Mouse (Mus musculus) cerebellum, adult 2 months (tissue): ENCODE data around the gene Ndufs7. TPM values are rescaled to one million over a fixed set of nuclear protein-coding genes. Genes with fewer than 3 reads are reported as not detected.

Experiments
- DNase-seq, 2 experiments: peaks; one replicate each; pipeline ENCODE4 v3.0.0; 2021
- H3K27ac ChIP-seq: fragments of 200-500 bp; 2 replicates; pipeline ENCODE4 v1.5.1; 2012; ENCODE audit warnings: low read length, control low read depth, inconsistent platforms; ENCODE audit not compliant: insufficient read depth
- H3K27me3 ChIP-seq: fragments of 200-500 bp; 2 replicates; pipeline ENCODE4 v1.6.1; 2012; ENCODE audit warnings: inconsistent platforms, mild to moderate bottlenecking, low read length, moderate library complexity; ENCODE audit not compliant: control insufficient read depth, insufficient read depth
- H3K4me1 ChIP-seq: fragments of 200-500 bp; 2 replicates; pipeline ENCODE4 v1.6.1; 2011; ENCODE audit warnings: low read length; ENCODE audit not compliant: control insufficient read depth, insufficient read depth
- H3K4me3 ChIP-seq: fragments of 200-500 bp; replicated peaks from 2 replicates; pipeline ENCODE3; 2011; ENCODE audit warnings: mild to moderate bottlenecking, low read depth, low read length, control low read depth; ENCODE audit not compliant: insufficient read depth
- CTCF ChIP-seq: fragments of 200-500 bp; IDR thresholded peaks from 2 replicates; pipeline ENCODE4 v1.5.1; 2011; ENCODE audit warnings: low read depth, mild to moderate bottlenecking, control low read depth, low read length, moderate library complexity, borderline replicate concordance; ENCODE audit not compliant: insufficient read depth
- POLR2A ChIP-seq: fragments of 200-500 bp; IDR thresholded peaks from 2 replicates; pipeline ENCODE4 v1.6.1; 2011; ENCODE audit warnings: low read length, control low read depth, borderline replicate concordance; ENCODE audit not compliant: insufficient read depth
- WGBS: fragments of 180-500 bp; shearing (Covaris S2); methylation state at CpG from one replicate; pipeline ENCODE4 v1.1.7; 2018; 5-methylcytosine and 5-hydroxymethylcytosine counted together
- polyA plus RNA-seq: library from polyadenylated mRNA; depleted of rRNA; stranded (reverse); fragments of >200 nt; gene quantifications from 2 replicates; pipeline ENCODE4 v1.2.3, GENCODE M21; 2012; rRNA removed

Gene Ndufs7
- polyA plus RNA-seq, 1 experiment: 668 TPM

GRCm38 (mm10) chr10:80300672-80301181 lies 51.8 kb downstream of the Ndufs7 start:
- Histone ChIP-seq H3K27me3 (no peaks in the 10 kb centered on the region), H3K27ac (peak overlapping the region; percentile 24), H3K4me3 (peak overlapping the region; percentile 97), H3K4me1 (peaks cover 41% of the 10 kb centered on the region)
- 0 out of 2 replicates have a peak, but pooled peaks have one; percentile 6 for TF ChIP-seq POLR2A
- TF ChIP-seq CTCF: no peak
- DNase-seq: no peak
- WGBS: 6% methylated on average over 11 of the region's 11 CpGs

- no peaks in the 10 kb centered on the region for H3K27me3 ChIP-seq
- peak overlapping the region; percentile 97 for H3K4me3 ChIP-seq
- TF ChIP-seq CTCF: no peak
- H3K27ac ChIP-seq: peak overlapping the region; percentile 60
- peaks cover 41% of the 10 kb centered on the region for H3K4me1 ChIP-seq
- no peak for DNase-seq
- 19% methylated on average over 10 of the region's 10 CpGs for WGBS
Measured at GRCm38 (mm10) chr10:80301256-80302081, 52.5 kb downstream of the Ndufs7 start.

GRCm38 (mm10) chr10:80302082-80302355 lies 53.1 kb downstream of the Ndufs7 start:
- Histone ChIP-seq H3K27ac (peak overlapping the region; percentile 60), H3K4me1 (peaks cover 36% of the 10 kb centered on the region), H3K4me3 (peak overlapping the region; percentile 18), H3K27me3 (no peaks in the 10 kb centered on the region)
- TF ChIP-seq POLR2A (no peak), CTCF (no peak)
- peak; percentile 49 to 62 for DNase-seq
- WGBS: 5% methylated on average over 5 of the region's 5 CpGs

GRCm38 (mm10) chr10:80302471-80302881 lies 53.6 kb downstream of the Ndufs7 start:
- TF ChIP-seq CTCF (no peak), POLR2A (no peak)
- H3K4me3 ChIP-seq: no peak overlapping the region
- H3K27me3 ChIP-seq: no peaks in the 10 kb centered on the region
- 14% methylated on average over 9 of the region's 9 CpGs for WGBS
- H3K27ac ChIP-seq: 0 out of 2 replicates have a peak overlapping the region, but pooled peaks have one; percentile 60
- peaks cover 32% of the 10 kb centered on the region for H3K4me1 ChIP-seq
- DNase-seq: peak; percentile 59 to 74

GRCm38 (mm10) chr10:80304458-80304857 lies 55.5 kb downstream of the Ndufs7 start:
- TF ChIP-seq CTCF (no peak), POLR2A (no peak)
- H3K27me3 ChIP-seq: no peaks in the 10 kb centered on the region
- H3K4me3 ChIP-seq: no peak overlapping the region
- WGBS: 72% methylated on average over 12 of the region's 12 CpGs
- no peak for DNase-seq
- H3K27ac ChIP-seq: no peak overlapping the region
- peaks cover 22% of the 10 kb centered on the region for H3K4me1 ChIP-seq

GRCm38 (mm10) chr10:80304862-80305261 lies 55.9 kb downstream of the Ndufs7 start:
- no peaks in the 10 kb centered on the region for H3K27me3 ChIP-seq
- no peak for DNase-seq
- 52% methylated on average over 25 of the region's 25 CpGs for WGBS
- no peak overlapping the region for H3K4me3 ChIP-seq
- H3K27ac ChIP-seq: no peak overlapping the region
- H3K4me1 ChIP-seq: peaks cover 22% of the 10 kb centered on the region
- TF ChIP-seq POLR2A (no peak), CTCF (no peak)

Other genes starting within 250 kb of the Ndufs7 start
- gene Arhgap45, start 232.5 kb upstream of the Ndufs7 start, polyA plus RNA-seq: 2.2 and 2.7 TPM in 2 replicates
- gene Polr2e, start 209.3 kb upstream of the Ndufs7 start, polyA plus RNA-seq: 224 and 231 TPM in 2 replicates
- gene Gpx4, start 202.0 kb upstream of the Ndufs7 start, polyA plus RNA-seq: 888 and 964 TPM in 2 replicates
- gene Sbno2, start 143.6 kb upstream of the Ndufs7 start, polyA plus RNA-seq: 25.4 and 28.9 TPM in 2 replicates
- gene Stk11, start 133.3 kb upstream of the Ndufs7 start, polyA plus RNA-seq: 110 and 112 TPM in 2 replicates
- gene Atp5d, start 110.5 kb upstream of the Ndufs7 start, polyA plus RNA-seq: 736 and 758 TPM in 2 replicates
- gene Cbarp, start 108.3 kb upstream of the Ndufs7 start, polyA plus RNA-seq: 147 and 151 TPM in 2 replicates
- gene Midn, start 100.8 kb upstream of the Ndufs7 start, polyA plus RNA-seq: 26.1 and 26.5 TPM in 2 replicates
- gene Cirbp, start 83.1 kb upstream of the Ndufs7 start, polyA plus RNA-seq: 240 and 261 TPM in 2 replicates
- gene 1600002K03Rik, start 76.2 kb upstream of the Ndufs7 start, polyA plus RNA-seq: 16.4 and 18.0 TPM in 2 replicates
- gene Efna2, start 69.6 kb upstream of the Ndufs7 start, polyA plus RNA-seq: 10.2 and 10.7 TPM in 2 replicates
- 41.1 and 42.5 TPM in 2 replicates for gene Mum1, start 22.7 kb upstream of the Ndufs7 start, polyA plus RNA-seq
- gene Gamt, start 11.9 kb downstream of the Ndufs7 start, polyA plus RNA-seq: 52.9 and 54.5 TPM in 2 replicates
- gene Dazap1, start 12.4 kb downstream of the Ndufs7 start, polyA plus RNA-seq: 90.2 and 92.7 TPM in 2 replicates
- gene Rps15, start 43.3 kb downstream of the Ndufs7 start, polyA plus RNA-seq: 1,303 and 1,454 TPM in 2 replicates
- 67.1 and 69.1 TPM in 2 replicates for gene Apc2, start 46.9 kb downstream of the Ndufs7 start, polyA plus RNA-seq
- gene 2310011J03Rik, start 71.4 kb downstream of the Ndufs7 start, polyA plus RNA-seq: 49.7 and 51.1 TPM in 2 replicates
- gene Pcsk4, start 80.4 kb downstream of the Ndufs7 start, polyA plus RNA-seq: 13.7 and 14.1 TPM in 2 replicates
- gene Reep6, start 80.8 kb downstream of the Ndufs7 start, polyA plus RNA-seq: 9.0 and 10.3 TPM in 2 replicates
- 7.9 and 10.8 TPM in 2 replicates for gene Adamtsl5, start 99.3 kb downstream of the Ndufs7 start, polyA plus RNA-seq
- gene Plk5, start 107.3 kb downstream of the Ndufs7 start, polyA plus RNA-seq: 145 and 151 TPM in 2 replicates
- 16.1 and 16.2 TPM in 2 replicates for gene Mex3d, start 138.5 kb downstream of the Ndufs7 start, polyA plus RNA-seq
- 193 and 199 TPM in 2 replicates for gene Mbd3, start 150.4 kb downstream of the Ndufs7 start, polyA plus RNA-seq
- 1,410 and 1,545 TPM in 2 replicates for gene Uqcr11, start 157.7 kb downstream of the Ndufs7 start, polyA plus RNA-seq
- gene Tcf3, start 184.5 kb downstream of the Ndufs7 start, polyA plus RNA-seq: 34.2 and 38.8 TPM in 2 replicates
- 0.36 and 0.46 TPM in 2 replicates for gene Onecut3, start 245.7 kb downstream of the Ndufs7 start, polyA plus RNA-seq